Mouse (Mus musculus) liver, postnatal 0 days (tissue): ENCODE data around the gene Sgta.

Experiments
- CTCF ChIP-seq: sonication (generic); IDR thresholded peaks from 2 replicates; pipeline ENCODE4 v1.5.1; 2016; ENCODE audit warnings: antibody characterized with exemption, low read depth
- EP300 ChIP-seq: IDR thresholded peaks from 2 replicates; pipeline ENCODE4 v1.6.1; 2016; ENCODE audit warnings: antibody characterized with exemption, low read depth, mild to moderate bottlenecking

GRCm38 (mm10) chr10:81057406-81058130 lies 2.4 kb downstream of the Sgta start:
- no peak for TF ChIP-seq CTCF
- TF ChIP-seq EP300: no peak
